Mouse (Mus musculus): ENCODE results near the gene Pdia4.
"Not testable (repeated sequence)": the region's sequence is repeated elsewhere in the genome, so short reads cannot be mapped to it uniquely, and the experiment has no call there.

Pdia4 gene

GRCm38 (mm10) chr6:47813257-47813878 is at the start of gene Pdia4:
TSS of gene Pdia4 (minus strand) at chr6:47813430.
- peak; percentile 98 for DNase-seq (ENCODE audit: low spot score)

GRCm38 (mm10) chr6:47857729-47858128 is 44.5 kb upstream of the Pdia4 start:
- DNase-seq (ENCODE audit: low spot score): not testable (repeated sequence)

- no peak for DNase-seq (ENCODE audit: low spot score)
Observed at GRCm38 (mm10) chr6:47857241-47857640, 44.0 kb upstream of the Pdia4 start.

- DNase-seq (ENCODE audit: low spot score): no peak
Observed at GRCm38 (mm10) chr6:47845779-47846178, 32.5 kb upstream of the Pdia4 start.

GRCm38 (mm10) chr6:47842337-47842736 is 29.1 kb upstream of the Pdia4 start:
- DNase-seq (ENCODE audit: low spot score): no peak

GRCm38 (mm10) chr6:47841831-47842230 is 28.6 kb upstream of the Pdia4 start:
- no peak for DNase-seq (ENCODE audit: low spot score)

- no peak for DNase-seq (ENCODE audit: low spot score)
Observed at GRCm38 (mm10) chr6:47841077-47841476, 27.8 kb upstream of the Pdia4 start.

GRCm38 (mm10) chr6:47837630-47838029 is 24.4 kb upstream of the Pdia4 start:
- DNase-seq (ENCODE audit: low spot score): no peak

- peak; percentile 54 for DNase-seq (ENCODE audit: low spot score)
Observed at GRCm38 (mm10) chr6:47835984-47836521, 22.8 kb upstream of the Pdia4 start.

GRCm38 (mm10) chr6:47835482-47835983 is 22.3 kb upstream of the Pdia4 start, which contains the start of gene Zfp398:
TSS of gene Zfp398 (plus strand) at chr6:47835661.
- peak; percentile 94 for DNase-seq (ENCODE audit: low spot score)

GRCm38 (mm10) chr6:47832220-47832619 is 19.0 kb upstream of the Pdia4 start:
- no peak for DNase-seq (ENCODE audit: low spot score)

- peak; percentile 87 for DNase-seq (ENCODE audit: low spot score)
Observed at GRCm38 (mm10) chr6:47830104-47831078, 17.2 kb upstream of the Pdia4 start, which contains the start of gene Zfp786. TSS of gene Zfp786 (minus strand) at chr6:47830867.

- DNase-seq (ENCODE audit: low spot score): no peak
Observed at GRCm38 (mm10) chr6:47828950-47829349, 15.7 kb upstream of the Pdia4 start.

- no peak for DNase-seq (ENCODE audit: low spot score)
Observed at GRCm38 (mm10) chr6:47827462-47827861, 14.2 kb upstream of the Pdia4 start.

GRCm38 (mm10) chr6:47824241-47824640 is 11.0 kb upstream of the Pdia4 start:
- no peak for DNase-seq (ENCODE audit: low spot score)

- no peak for DNase-seq (ENCODE audit: low spot score)
Observed at GRCm38 (mm10) chr6:47821776-47822175, 8.5 kb upstream of the Pdia4 start.

- no peak for DNase-seq (ENCODE audit: low spot score)
Observed at GRCm38 (mm10) chr6:47821236-47821635, 8.0 kb upstream of the Pdia4 start.

GRCm38 (mm10) chr6:47819626-47820325 is 6.5 kb upstream of the Pdia4 start:
- DNase-seq (ENCODE audit: low spot score): no peak

GRCm38 (mm10) chr6:47818721-47819120 is 5.5 kb upstream of the Pdia4 start:
- DNase-seq (ENCODE audit: low spot score): no peak

GRCm38 (mm10) chr6:47816151-47816550 is 2.9 kb upstream of the Pdia4 start:
- no peak for DNase-seq (ENCODE audit: low spot score)

- no peak for DNase-seq (ENCODE audit: low spot score)
Observed at GRCm38 (mm10) chr6:47812271-47812915, 837 bp downstream of the Pdia4 start.

All from spleen, adult 12 weeks (tissue).